Mouse (Mus musculus) heart, embryonic 10.5 days (tissue): ENCODE measurements around the gene Tpi1. TPM values are rescaled to one million over a fixed set of nuclear protein-coding genes. Genes with fewer than 3 reads are reported as not detected.

ENCODE experiments used
- DNase-seq: peaks from one replicate; pipeline ENCODE4 v3.0.0-alpha.2; 2017; ENCODE audit warnings: low spot score
- H3K27ac ChIP-seq: fragments of 300-500 bp; sonication (generic); 2 replicates; pipeline ENCODE4 v1.5.1; 2016; ENCODE audit warnings: mild to moderate bottlenecking
- H3K27me3 ChIP-seq: fragments of 300-500 bp; sonication (generic); 2 replicates; pipeline ENCODE4 v1.6.1; 2016; ENCODE audit warnings: mild to moderate bottlenecking; ENCODE audit not compliant: poor library complexity, insufficient read depth, severe bottlenecking
- H3K36me3 ChIP-seq: fragments of 300-500 bp; sonication (generic); 2 replicates; pipeline ENCODE4 v1.6.1; 2016; ENCODE audit warnings: mild to moderate bottlenecking, moderate library complexity
- H3K4me1 ChIP-seq: fragments of 300-500 bp; sonication (generic); 2 replicates; pipeline ENCODE4 v1.6.1; 2016; ENCODE audit warnings: mild to moderate bottlenecking
- H3K4me3 ChIP-seq: fragments of 300-500 bp; sonication (generic); 2 replicates; pipeline ENCODE4 v1.5.1; 2016; ENCODE audit warnings: mild to moderate bottlenecking, moderate library complexity
- H3K9me3 ChIP-seq: fragments of 300-500 bp; sonication (generic); 2 replicates; pipeline ENCODE4 v1.6.1; 2016; ENCODE audit warnings: mild to moderate bottlenecking, moderate library complexity
- WGBS: fragments of 180-500 bp; shearing (Covaris S2); methylation state at CpG from one replicate; pipeline ENCODE4 v1.1.7; 2016; 5-methylcytosine and 5-hydroxymethylcytosine counted together
- polyA plus RNA-seq: library from polyadenylated mRNA; unstranded; fragments of >200 nt; fragmentation: Nextera tagmentation; extraction: Ambion mirVana; gene quantifications from 2 replicates; pipeline ENCODE4 v1.2.1, GENCODE M21; 2016

Tpi1 gene
- polyA plus RNA-seq, 1 experiment from 2014 or later, result 1,456 TPM

DNA sequence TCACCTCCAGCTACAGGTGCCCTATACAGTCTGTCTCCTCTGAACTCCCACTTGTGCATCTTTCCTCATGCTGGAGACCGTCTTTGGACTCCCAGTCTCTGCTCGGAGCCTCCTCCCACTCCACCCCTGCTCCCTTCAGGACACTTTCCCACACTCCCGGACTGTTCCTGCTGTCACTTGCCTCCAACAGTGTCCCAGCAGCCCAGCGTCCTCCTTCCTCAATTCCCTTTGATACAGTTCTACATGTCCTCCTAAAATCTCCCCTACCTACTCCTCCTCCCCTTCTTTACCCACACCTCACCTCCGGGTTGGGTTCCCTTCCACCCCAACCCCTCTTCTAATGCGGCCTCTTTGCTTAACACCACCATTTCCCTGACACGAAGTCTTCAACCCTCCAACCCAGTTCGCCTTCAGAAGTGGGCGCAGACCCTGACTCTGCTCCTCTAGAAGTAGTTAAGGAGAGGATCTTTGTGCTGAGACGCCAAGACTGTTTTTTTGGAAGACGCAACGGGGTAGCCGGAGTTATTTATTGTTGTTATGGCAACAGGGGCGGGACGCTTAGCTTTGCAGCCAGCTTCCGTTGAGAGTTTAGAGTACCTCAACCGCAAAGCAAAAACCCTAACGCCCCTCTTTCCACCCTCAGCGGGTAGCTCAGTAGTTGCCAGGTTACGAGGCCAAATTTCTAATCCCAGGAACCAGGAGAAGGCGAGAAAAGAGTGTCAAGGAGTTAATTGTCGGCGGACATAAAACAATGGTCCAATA is 34.7 kb downstream of the Tpi1 start, which contains the start of gene Lrrc23:
Lrrc23 (minus strand) TSS at position 506 of the 762 bp plus-strand sequence.
- Histone ChIP-seq H3K27me3 (peaks cover 36% of the 10 kb centered on the region), H3K4me1 (peaks cover 23% of the 10 kb centered on the region), H3K27ac (peak within 1 kb of the TSS; percentile 38; the same call in 1 of the 2 replicates), H3K9me3 (no peaks in the 10 kb centered on the region), H3K36me3 (no peaks in the 10 kb centered on the region), H3K4me3 (peak within 1 kb of the TSS; percentile 60)
- no peak for DNase-seq
- 3% methylated on average over 23 of the region's 23 CpGs for WGBS

DNA sequence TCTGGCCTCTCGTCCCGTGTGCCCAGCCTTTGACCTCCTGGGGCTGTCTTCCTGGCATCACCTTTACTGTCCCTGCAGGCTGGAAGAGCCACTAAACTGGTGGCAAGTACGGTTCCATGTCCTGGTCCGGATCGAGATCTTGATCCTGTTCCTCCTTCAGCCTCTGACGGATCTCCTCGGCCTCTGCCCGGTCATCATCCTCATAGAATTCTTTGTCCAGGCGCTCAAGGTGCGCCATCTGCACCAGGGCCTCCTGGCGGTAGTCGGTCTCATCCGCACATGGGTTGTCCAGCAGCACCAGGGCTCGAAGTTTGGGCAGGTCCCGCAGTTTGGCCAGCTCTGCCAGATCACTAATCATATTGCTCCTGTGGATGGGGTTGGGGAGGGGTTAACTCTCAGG is 43.6 kb downstream of the Tpi1 start:
- H3K9me3 ChIP-seq, result no peaks in the 10 kb centered on the region
- peaks cover 33% of the 10 kb centered on the region for H3K4me1 ChIP-seq
- peak overlapping the region; percentile 74 for H3K27ac ChIP-seq
- no peak overlapping the region for H3K4me3 ChIP-seq
- 72% methylated on average over 15 of the region's 15 CpGs for WGBS
- H3K36me3 ChIP-seq, result no peaks in the 10 kb centered on the region
- peaks cover 71% of the 10 kb centered on the region for H3K27me3 ChIP-seq
- no peak for DNase-seq

DNA sequence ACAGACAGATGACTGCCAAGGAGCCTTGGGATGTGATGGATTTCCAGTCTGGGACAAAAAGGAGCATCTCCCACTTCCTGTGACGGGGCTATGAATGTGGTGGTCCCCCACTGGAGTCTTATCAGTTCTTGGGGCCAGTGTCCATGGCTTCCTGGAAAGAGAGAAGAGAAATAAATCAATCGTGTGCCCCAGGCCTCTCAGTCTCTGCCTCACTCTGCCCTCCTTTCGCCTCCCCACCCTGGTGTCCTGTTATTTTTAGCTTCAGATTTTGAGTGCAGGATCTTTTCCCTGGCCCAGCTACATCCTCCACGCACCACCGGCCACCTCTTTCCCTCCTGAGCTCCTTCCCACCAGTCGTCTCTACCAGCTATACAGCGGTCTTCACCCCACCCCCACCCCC is 44.1 kb downstream of the Tpi1 start:
- no peak for DNase-seq
- no peaks in the 10 kb centered on the region for H3K36me3 ChIP-seq
- no peaks in the 10 kb centered on the region for H3K9me3 ChIP-seq
- WGBS, result 29% methylated on average over 7 of the region's 7 CpGs
- H3K27ac ChIP-seq, result peak overlapping the region; percentile 74
- peaks cover 71% of the 10 kb centered on the region for H3K27me3 ChIP-seq
- peaks cover 33% of the 10 kb centered on the region for H3K4me1 ChIP-seq
- peak overlapping the region; percentile 71 for H3K4me3 ChIP-seq

DNA sequence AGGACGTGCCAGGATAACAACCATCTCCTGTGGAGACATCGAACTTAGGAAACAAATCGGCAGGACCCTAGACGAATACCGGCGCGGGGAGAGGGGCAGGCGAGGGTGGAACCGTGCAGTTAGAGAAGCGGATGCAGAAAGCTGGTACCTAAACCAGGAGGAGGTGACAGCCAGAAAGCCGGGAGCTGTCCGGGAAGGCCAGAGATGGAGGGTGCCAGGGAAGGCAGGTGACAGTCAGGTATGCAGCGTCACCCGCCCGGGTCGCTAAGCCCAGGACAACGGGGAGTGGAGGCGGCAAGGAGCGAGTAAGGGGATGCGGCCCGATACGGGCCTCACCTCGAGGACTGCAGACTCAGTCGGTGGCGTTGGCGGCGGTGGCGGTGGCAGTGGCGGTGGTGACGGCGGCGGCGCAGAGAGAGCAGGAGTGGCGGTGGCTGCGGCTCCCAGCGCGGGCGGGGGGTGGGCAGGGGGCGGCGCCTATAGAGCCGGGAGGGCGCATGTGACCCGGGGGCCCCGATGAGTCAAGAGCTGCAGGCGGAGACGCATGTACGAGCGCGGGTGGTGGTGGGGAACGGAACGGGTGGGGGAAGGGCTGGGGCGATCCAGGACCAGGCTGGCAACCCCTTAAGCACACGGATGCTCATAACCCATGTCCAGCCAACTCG is 44.9 kb downstream of the Tpi1 start, which contains the start of gene Eno2:
Eno2 (minus strand) TSS at position 573 of the 665 bp plus-strand sequence.
- H3K27ac ChIP-seq, result peak within 1 kb of the TSS; percentile 74
- under 1% methylated on average over 54 of the region's 54 CpGs for WGBS
- peak within 1 kb of the TSS; percentile 71 for H3K4me3 ChIP-seq
- no peaks in the 10 kb centered on the region for H3K36me3 ChIP-seq
- DNase-seq, result peak; percentile 86
- H3K4me1 ChIP-seq, result peaks cover 33% of the 10 kb centered on the region
- no peaks in the 10 kb centered on the region for H3K9me3 ChIP-seq
- peaks cover 69% of the 10 kb centered on the region for H3K27me3 ChIP-seq

DNA sequence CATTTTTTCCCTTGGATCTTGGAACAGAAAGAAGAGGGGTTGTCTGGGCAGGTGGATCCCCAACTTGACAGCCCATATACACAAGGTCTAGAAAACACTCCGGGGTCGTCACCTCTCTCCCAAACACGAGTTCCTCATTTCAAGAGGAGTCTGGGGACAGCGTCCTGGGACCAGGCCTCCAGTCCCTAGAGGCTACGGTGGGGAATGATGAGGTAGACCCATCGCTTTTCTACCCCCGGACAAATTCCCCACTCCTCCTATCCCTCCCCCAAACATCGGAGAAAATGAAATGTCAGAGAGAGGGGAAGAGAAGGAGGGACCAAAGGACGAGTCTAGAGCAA is 45.4 kb downstream of the Tpi1 start:
- H3K4me3 ChIP-seq, result peak overlapping the region; percentile 71
- H3K9me3 ChIP-seq, result no peaks in the 10 kb centered on the region
- 0 out of 2 replicates have a peak overlapping the region, but pooled peaks have one; percentile 74 for H3K27ac ChIP-seq
- peaks cover 66% of the 10 kb centered on the region for H3K27me3 ChIP-seq
- no peak for DNase-seq
- H3K4me1 ChIP-seq, result peaks cover 33% of the 10 kb centered on the region
- H3K36me3 ChIP-seq, result no peaks in the 10 kb centered on the region
- WGBS, result 3% methylated on average over 9 of the region's 9 CpGs

DNA sequence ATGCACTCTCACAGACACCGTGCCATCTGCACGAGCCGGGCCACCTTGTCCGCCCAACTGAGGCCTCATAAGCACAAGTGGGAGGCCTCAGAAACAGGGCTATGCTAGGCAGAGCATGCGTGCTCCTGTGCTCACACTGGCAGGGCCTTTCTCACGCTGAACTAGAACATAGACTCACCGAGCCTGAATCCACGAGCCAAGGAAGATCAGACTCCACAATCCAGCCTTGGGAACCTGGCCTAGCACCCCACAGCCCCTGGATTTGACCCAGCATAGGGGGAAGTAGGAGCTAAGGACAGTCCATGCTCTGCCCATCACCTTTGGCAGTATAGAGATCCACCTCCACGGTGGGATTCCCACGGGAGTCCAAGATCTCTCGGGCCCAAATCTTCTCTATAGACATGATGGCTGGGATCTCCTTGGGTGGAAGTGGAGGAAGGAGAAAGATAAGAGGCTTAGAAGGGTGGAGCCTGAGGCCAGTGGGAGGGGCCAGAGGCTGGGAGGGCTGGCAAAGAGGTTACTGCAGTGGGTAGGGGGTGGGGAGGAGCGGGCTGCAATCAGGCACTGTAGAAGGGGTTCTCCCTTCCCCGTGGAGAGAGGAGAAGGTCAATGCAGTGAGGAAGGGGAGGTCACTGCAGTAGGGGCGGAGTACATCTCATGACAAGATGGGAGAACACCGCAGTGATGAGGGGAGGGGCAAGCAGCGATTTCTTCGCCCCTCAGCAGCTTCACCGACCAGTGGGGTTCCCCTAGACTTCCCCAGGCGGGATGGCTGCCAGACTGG is 46.0 kb downstream of the Tpi1 start:
- DNase-seq, result no peak
- no peaks in the 10 kb centered on the region for H3K9me3 ChIP-seq
- H3K27ac ChIP-seq, result peak overlapping the region; percentile 13; the same call in 1 of the 2 replicates
- WGBS, result 19% methylated on average over 19 of the region's 19 CpGs
- H3K27me3 ChIP-seq, result peaks cover 67% of the 10 kb centered on the region
- peaks cover 33% of the 10 kb centered on the region for H3K4me1 ChIP-seq
- peak overlapping the region; percentile 71 for H3K4me3 ChIP-seq
- H3K36me3 ChIP-seq, result no peaks in the 10 kb centered on the region

DNA sequence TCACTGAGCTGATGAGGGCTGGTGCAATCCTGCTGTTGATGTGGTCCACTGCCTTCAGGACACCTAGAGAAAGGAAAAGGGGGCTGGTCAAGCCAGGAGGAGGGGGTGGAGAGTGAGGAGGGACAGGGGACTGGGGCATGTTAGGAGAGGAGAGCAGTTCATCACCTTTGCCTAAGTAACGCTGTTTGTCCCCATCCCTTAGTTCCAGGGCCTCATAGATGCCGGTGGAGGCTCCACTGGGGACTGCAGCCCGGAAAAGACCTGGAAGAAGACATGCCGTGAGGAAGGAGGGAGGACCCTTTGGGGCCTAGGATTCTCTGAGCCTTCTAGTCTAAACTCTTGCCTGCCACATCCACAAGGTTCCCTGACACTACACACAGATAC is 46.6 kb downstream of the Tpi1 start:
- Histone ChIP-seq H3K27me3 (peaks cover 67% of the 10 kb centered on the region), H3K36me3 (no peaks in the 10 kb centered on the region), H3K27ac (no peak overlapping the region), H3K4me1 (peaks cover 33% of the 10 kb centered on the region), H3K9me3 (no peaks in the 10 kb centered on the region), H3K4me3 (no peak overlapping the region)
- 29% methylated on average over 4 of the region's 4 CpGs for WGBS
- no peak for DNase-seq

DNA sequence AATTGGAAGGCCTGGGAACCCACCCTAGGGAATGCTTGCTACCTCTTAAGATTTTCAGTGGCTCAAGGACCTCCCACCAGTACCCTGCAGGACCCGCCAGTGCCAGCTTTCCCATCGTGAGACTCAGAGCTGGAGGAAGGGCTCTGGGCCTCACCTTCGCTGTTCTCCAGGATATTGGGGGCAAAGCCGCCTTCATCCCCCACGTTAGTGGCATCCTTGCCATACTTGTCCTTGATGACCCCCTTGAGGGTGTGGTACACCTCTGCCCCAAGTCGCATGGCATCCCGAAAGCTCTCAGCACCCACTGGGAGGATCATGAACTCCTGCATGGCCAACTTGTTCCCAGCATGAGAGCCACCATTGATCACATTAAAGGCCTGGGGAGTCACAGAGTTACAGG is 48.1 kb downstream of the Tpi1 start:
- H3K4me3 ChIP-seq, result no peak overlapping the region
- H3K4me1 ChIP-seq, result peaks cover 33% of the 10 kb centered on the region
- WGBS, result 76% methylated on average over 7 of the region's 7 CpGs
- no peaks in the 10 kb centered on the region for H3K36me3 ChIP-seq
- H3K27me3 ChIP-seq, result peaks cover 70% of the 10 kb centered on the region
- no peak overlapping the region for H3K27ac ChIP-seq
- no peaks in the 10 kb centered on the region for H3K9me3 ChIP-seq
- no peak for DNase-seq

Other genes starting within 250 kb of the Tpi1 start
- not detected in 2 replicates for gene C1rb, start 244.0 kb downstream of the Tpi1 start, polyA plus RNA-seq
- gene C1s2, start 178.2 kb downstream of the Tpi1 start, polyA plus RNA-seq, result 0.06 TPM in 1 of 2 replicates, not detected in the other
- 45.2 and 53.8 TPM in 2 replicates for gene Lpcat3, start 151.3 kb downstream of the Tpi1 start, polyA plus RNA-seq
- gene Emg1, start 102.1 kb downstream of the Tpi1 start, polyA plus RNA-seq, result 162 and 216 TPM in 2 replicates
- gene Phb2, start 102.0 kb downstream of the Tpi1 start, polyA plus RNA-seq, result 438 and 483 TPM in 2 replicates
- gene Ptpn6, start 75.6 kb downstream of the Tpi1 start, polyA plus RNA-seq, result 5.9 and 8.6 TPM in 2 replicates
- 297 and 301 TPM in 2 replicates for gene Grcc10, start 72.9 kb downstream of the Tpi1 start, polyA plus RNA-seq
- gene Gm45234, start 58.3 kb downstream of the Tpi1 start, polyA plus RNA-seq, result not detected in 2 replicates
- gene Atn1, start 57.8 kb downstream of the Tpi1 start, polyA plus RNA-seq, result 7.4 and 11.4 TPM in 2 replicates
- 4.5 and 4.8 TPM in 2 replicates for gene Eno2, start 44.6 kb downstream of the Tpi1 start, polyA plus RNA-seq
- gene Lrrc23, start 34.6 kb downstream of the Tpi1 start, polyA plus RNA-seq, result 0.17 and 0.26 TPM in 2 replicates
- gene Spsb2, start 5.6 kb downstream of the Tpi1 start, polyA plus RNA-seq, result 8.5 and 9.3 TPM in 2 replicates
- 145 and 151 TPM in 2 replicates for gene Usp5, start 15.2 kb upstream of the Tpi1 start, polyA plus RNA-seq
- 150 and 179 TPM in 2 replicates for gene Cdca3, start 15.3 kb upstream of the Tpi1 start, polyA plus RNA-seq
- 2.4 and 5.2 TPM in 2 replicates for gene Gnb3, start 26.0 kb upstream of the Tpi1 start, polyA plus RNA-seq
- gene P3h3, start 43.5 kb upstream of the Tpi1 start, polyA plus RNA-seq, result 10.7 and 13.4 TPM in 2 replicates
- gene Gpr162, start 49.7 kb upstream of the Tpi1 start, polyA plus RNA-seq, result 1.1 and 1.2 TPM in 2 replicates
- 0.05 TPM in 1 of 2 replicates, not detected in the other for gene Cd4, start 73.9 kb upstream of the Tpi1 start, polyA plus RNA-seq
- 1.2 and 2.8 TPM in 2 replicates for gene Lag3, start 97.4 kb upstream of the Tpi1 start, polyA plus RNA-seq
- 123 and 174 TPM in 2 replicates for gene Ptms, start 105.8 kb upstream of the Tpi1 start, polyA plus RNA-seq
- gene Mlf2, start 117.1 kb upstream of the Tpi1 start, polyA plus RNA-seq, result 363 and 402 TPM in 2 replicates
- 173 and 178 TPM in 2 replicates for gene Cops7a, start 151.2 kb upstream of the Tpi1 start, polyA plus RNA-seq
- 0.14 TPM in 1 of 2 replicates, not detected in the other for gene Pianp, start 182.4 kb upstream of the Tpi1 start, polyA plus RNA-seq
- 7.9 and 14.2 TPM in 2 replicates for gene Zfp384, start 194.8 kb upstream of the Tpi1 start, polyA plus RNA-seq
- gene Ing4, start 225.5 kb upstream of the Tpi1 start, polyA plus RNA-seq, result 74.4 and 84.5 TPM in 2 replicates
- gene Acrbp, start 235.4 kb upstream of the Tpi1 start, polyA plus RNA-seq, result 4.8 and 8.0 TPM in 2 replicates